In the genomic region with DNA sequence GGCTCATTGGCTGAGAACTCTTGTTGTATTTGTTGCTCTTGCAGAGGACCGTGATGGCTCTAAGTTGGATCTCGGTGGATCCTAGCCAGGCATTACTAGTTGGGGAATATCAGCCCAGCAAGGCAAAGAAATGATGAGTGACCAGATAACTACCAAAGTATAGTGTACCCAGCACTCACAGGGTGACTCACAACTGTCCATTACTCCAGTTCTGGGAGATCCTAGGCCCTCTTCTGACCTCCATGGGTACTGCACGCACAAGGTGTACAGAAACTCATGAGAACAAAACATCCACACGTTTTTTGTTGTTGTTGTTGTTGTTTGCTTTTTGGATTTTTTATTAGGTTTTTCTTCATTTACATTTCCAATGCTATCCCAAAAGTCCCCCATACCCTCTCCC, we compare ENCODE assay signal across 16 mouse cellular contexts. TPM values are rescaled to one million over a fixed set of nuclear protein-coding genes. Genes with fewer than 3 reads are reported as not detected.
"Had no signal": no experiment of that assay in that cellular context is flagged by ENCODE, and none has a peak within 500 bp of the region (broad histone marks: within the 10 kb centered on the region; RNA-seq: fewer than 3 reads in every experiment).

No protein-coding gene starts in this region.

- H3K9me3 ChIP-seq: limb, embryonic 12.5 days; midbrain, embryonic 12.5 days; neural tube, embryonic 12.5 days had no signal

- DNase-seq: kidney, adult 9 months; kidney, postnatal 10 days; kidney, postnatal 4 days; lung, adult 2 months; lung, postnatal 14 days; thymus, adult 18-20 months; thymus, postnatal 14 days had no signal

- H3K27ac ChIP-seq: limb, embryonic 12.5 days; liver, embryonic 14.5 days; macrophage; midbrain, embryonic 12.5 days; neural tube, embryonic 12.5 days had no signal

- H3K4me2 ChIP-seq: limb, embryonic 12.5 days; midbrain, embryonic 12.5 days; neural tube, embryonic 12.5 days had no signal

- H3K36me3 ChIP-seq: limb, embryonic 12.5 days; midbrain, embryonic 12.5 days; neural tube, embryonic 12.5 days had no signal

- H3K4me3 ChIP-seq: limb, embryonic 12.5 days; megakaryocyte, embryonic 14.5 days; midbrain, embryonic 12.5 days; neural tube, embryonic 12.5 days had no signal

- H3K9ac ChIP-seq: limb, embryonic 12.5 days; liver, embryonic 14.5 days; midbrain, embryonic 12.5 days; neural tube, embryonic 12.5 days had no signal

RNA-seq across cellular contexts. Expression of gene Pigz, which starts 2.9 kb away (rescaled TPM):
- total RNA-seq: monocyte, adult 5-6 weeks; neutrophil, adult 5-6 weeks had no signal

RNA-seq across cellular contexts. Expression of gene Meltf, which starts 58.0 kb away (rescaled TPM):
- total RNA-seq: liver, adult 2 months; monocyte, adult 5-6 weeks; neutrophil, adult 5-6 weeks had no signal
- polyA plus RNA-seq: liver, adult 2 months; macrophage had no signal
